Mouse (Mus musculus): ENCODE data around the gene Nceh1. TPM values are rescaled to one million over a fixed set of nuclear protein-coding genes. Genes with fewer than 3 reads are reported as not detected.

The Nceh1 gene
- polyA plus RNA-seq, 1 experiment from 2014 or later: 4.9 TPM

Other genes starting within 250 kb of the Nceh1 start
- gene Ect2, start 29.1 kb upstream of the Nceh1 start, polyA plus RNA-seq (2014; fragmentation: Nextera tagmentation; extraction: Ambion mirVana): 39.9 and 40.3 TPM in 2 replicates
- 0.07 and 0.19 TPM in 2 replicates for gene Tnfsf10, start 134.1 kb downstream of the Nceh1 start, polyA plus RNA-seq (2014; fragmentation: Nextera tagmentation; extraction: Ambion mirVana)
- not detected in 2 replicates for gene Ghsr, start 188.4 kb downstream of the Nceh1 start, polyA plus RNA-seq (2014; fragmentation: Nextera tagmentation; extraction: Ambion mirVana)

Data from forebrain, embryonic 14.5 days (tissue).